Mouse (Mus musculus) regulatory T cell (primary cell): Measurements from ENCODE around the gene 4930402H24Rik.

ENCODE experiments used
- in situ Hi-C: fragments of 300-600 bp; cut with MboI, MseI; formaldehyde crosslinking; loops from one replicate; pipeline ENCODE4 v1.15.1; 2025; ENCODE audit warnings: high pct_unique_total_duplicates

Gene 4930402H24Rik

GRCm38 (mm10) chr2:130905751-130906583 is at the start of gene 4930402H24Rik, which contains the start of gene Atrn:
TSS of gene 4930402H24Rik (minus strand) at chr2:130906406.
TSS of gene Atrn (plus strand) at chr2:130906495.
- in situ Hi-C loops: no loop called here

- in situ Hi-C loops: no loop called here
Measured at GRCm38 (mm10) chr2:130950548-130950947, 44.3 kb upstream of the 4930402H24Rik start.

- in situ Hi-C loops: loop anchor here (25.0 kb wide), 1 partner anchor 1912 kb away; the partner anchor contains the start of gene Vinac1
Measured at GRCm38 (mm10) chr2:130949781-130950180, 43.6 kb upstream of the 4930402H24Rik start.

- in situ Hi-C loops: loop anchor here (25.0 kb wide), 1 partner anchor 1896 kb away; the partner anchor contains the start of gene Vinac1
Measured at GRCm38 (mm10) chr2:130932865-130933264, 26.7 kb upstream of the 4930402H24Rik start.

GRCm38 (mm10) chr2:130929994-130930393 is 23.8 kb upstream of the 4930402H24Rik start:
- in situ Hi-C loops: loop anchor here (25.0 kb wide), 1 partner anchor 1893 kb away; the partner anchor contains the start of gene Vinac1

- in situ Hi-C loops: loop anchor here (25.0 kb wide), 1 partner anchor 1891 kb away; the partner anchor contains the start of gene Vinac1
Measured at GRCm38 (mm10) chr2:130928530-130928929, 22.3 kb upstream of the 4930402H24Rik start.

GRCm38 (mm10) chr2:130928031-130928430 is 21.8 kb upstream of the 4930402H24Rik start:
- in situ Hi-C loops: loop anchor here (25.0 kb wide), 1 partner anchor 1891 kb away; the partner anchor contains the start of gene Vinac1

- in situ Hi-C loops: loop anchor here (25.0 kb wide), 1 partner anchor 1888 kb away; the partner anchor contains the start of gene Vinac1
Measured at GRCm38 (mm10) chr2:130924950-130925349, 18.7 kb upstream of the 4930402H24Rik start.

GRCm38 (mm10) chr2:130919062-130919593 is 12.9 kb upstream of the 4930402H24Rik start:
- in situ Hi-C loops: no loop called here

GRCm38 (mm10) chr2:130917686-130918085 is 11.5 kb upstream of the 4930402H24Rik start:
- in situ Hi-C loops: no loop called here

GRCm38 (mm10) chr2:130916521-130917147 is 10.4 kb upstream of the 4930402H24Rik start:
- in situ Hi-C loops: no loop called here

GRCm38 (mm10) chr2:130914873-130915272 is 8.7 kb upstream of the 4930402H24Rik start:
- in situ Hi-C loops: no loop called here

- in situ Hi-C loops: no loop called here
Measured at GRCm38 (mm10) chr2:130911691-130912090, 5.5 kb upstream of the 4930402H24Rik start.

GRCm38 (mm10) chr2:130906584-130907315 is 544 bp upstream of the 4930402H24Rik start:
- in situ Hi-C loops: no loop called here

- in situ Hi-C loops: no loop called here
Measured at GRCm38 (mm10) chr2:130898783-130899182, 7.4 kb downstream of the 4930402H24Rik start.

GRCm38 (mm10) chr2:130897856-130898255 is 8.3 kb downstream of the 4930402H24Rik start:
- in situ Hi-C loops: no loop called here

- in situ Hi-C loops: no loop called here
Measured at GRCm38 (mm10) chr2:130896944-130897343, 9.3 kb downstream of the 4930402H24Rik start.

GRCm38 (mm10) chr2:130887456-130887855 is 18.8 kb downstream of the 4930402H24Rik start:
- in situ Hi-C loops: loop anchor here (5.0 kb wide), 1 partner anchor 1530 kb away; no protein-coding TSS in a partner anchor

GRCm38 (mm10) chr2:130886983-130887382 is 19.2 kb downstream of the 4930402H24Rik start:
- in situ Hi-C loops: loop anchor here (5.0 kb wide), 1 partner anchor 1530 kb away; no protein-coding TSS in a partner anchor

GRCm38 (mm10) chr2:130877376-130877775 is 28.8 kb downstream of the 4930402H24Rik start:
- in situ Hi-C loops: no loop called here

GRCm38 (mm10) chr2:130870916-130871315 is 35.3 kb downstream of the 4930402H24Rik start:
- in situ Hi-C loops: no loop called here
